Mouse (Mus musculus): ENCODE measurements around the gene Chpf2.

- TF ChIP-seq CTCF (IDR thresholded peaks at IDR 0.05; ENCODE audit: low read depth, low read length) (no peak), GATA1 (IDR thresholded peaks at IDR 0.05; ENCODE audit: borderline replicate concordance, low read length) (no peak), POLR2AphosphoS5 (IDR thresholded peaks at IDR 0.05; ENCODE audit: insufficient replicate concordance, low read depth, low read length) (no peak)
These were observed 5.4 kb downstream of the Chpf2 start for GRCm38 (mm10) chr5:24591796-24592470.

All from G1E (cell line).